Mouse (Mus musculus): ENCODE measurements around the gene Rasa3. TPM values are rescaled to one million over a fixed set of nuclear protein-coding genes. Genes with fewer than 3 reads are reported as not detected.
A peak's percentile ranks its signal among the peaks of the same experiment; 100 is the strongest.

Gene Rasa3
- polyA plus RNA-seq, 1 experiment = 10.8 TPM

- WGBS = 88% methylated on average over 6 of the region's 6 CpGs
- Histone ChIP-seq H3K4me3 (ENCODE audit: insufficient read depth, low read depth, low read length) (no peak overlapping the region), H3K27me3 (replicated peaks; ENCODE audit: control insufficient read depth, insufficient read depth, low read length) (no peaks in the 10 kb centered on the region), H3K36me3 (ENCODE audit: control insufficient read depth, insufficient read depth, low read length) (no peaks in the 10 kb centered on the region), H3K4me1 (ENCODE audit: control insufficient read depth, insufficient read depth, low read length) (no peaks in the 10 kb centered on the region), H3K27ac (ENCODE audit: insufficient read depth, low read depth, low read length) (no peak overlapping the region)
- DNase-seq = no peak
- TF ChIP-seq CTCF (conservative IDR thresholded peaks at IDR 0.05; ENCODE audit: insufficient read depth, insufficient read length, low read depth, low read length) = no peak
- no peak for TF ChIP-seq POLR2A (IDR thresholded peaks at IDR 0.05; ENCODE audit: low read depth, low read length)
Measured at GRCm38 (mm10) chr8:13595861-13596260, 81.5 kb downstream of the Rasa3 start.

DNA sequence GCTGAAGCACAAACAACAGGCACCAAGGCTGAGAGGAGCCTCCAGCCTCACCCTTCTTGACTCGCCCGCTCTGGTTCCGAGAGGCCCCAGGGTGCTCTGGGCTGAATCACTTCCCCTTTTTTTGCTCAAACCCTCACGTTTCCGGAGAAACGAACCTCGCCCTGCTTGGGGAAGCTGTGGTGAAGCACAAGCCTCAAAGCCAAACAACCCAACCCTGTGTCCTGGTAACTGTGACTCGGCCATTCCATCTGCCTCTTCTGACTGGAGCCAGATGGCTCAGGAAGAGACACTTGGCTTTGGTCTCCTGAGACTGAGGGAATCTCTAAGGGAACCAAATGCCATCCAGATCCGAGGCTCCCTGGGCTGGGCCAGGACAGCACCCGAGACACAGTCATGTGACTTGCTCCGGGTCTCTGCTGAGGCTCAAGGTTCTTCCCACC is 82.5 kb downstream of the Rasa3 start:
- 73% methylated on average over 11 of the region's 11 CpGs for WGBS
- Histone ChIP-seq H3K27ac (ENCODE audit: insufficient read depth, low read depth, low read length) (no peak overlapping the region), H3K27me3 (replicated peaks; ENCODE audit: control insufficient read depth, insufficient read depth, low read length) (no peaks in the 10 kb centered on the region), H3K4me1 (ENCODE audit: control insufficient read depth, insufficient read depth, low read length) (no peaks in the 10 kb centered on the region), H3K4me3 (ENCODE audit: insufficient read depth, low read depth, low read length) (no peak overlapping the region), H3K36me3 (ENCODE audit: control insufficient read depth, insufficient read depth, low read length) (no peaks in the 10 kb centered on the region)
- no peak for TF ChIP-seq POLR2A (IDR thresholded peaks at IDR 0.05; ENCODE audit: low read depth, low read length)
- no peak for TF ChIP-seq CTCF (conservative IDR thresholded peaks at IDR 0.05; ENCODE audit: insufficient read depth, insufficient read length, low read depth, low read length)
- DNase-seq = peak; percentile 44

GRCm38 (mm10) chr8:13593340-13593739 is 84.1 kb downstream of the Rasa3 start:
- DNase-seq = no peak

GRCm38 (mm10) chr8:13591246-13591645 is 86.2 kb downstream of the Rasa3 start:
- no peak for DNase-seq
- Histone ChIP-seq H3K4me1 (ENCODE audit: control insufficient read depth, insufficient read depth, low read length) (no peaks in the 10 kb centered on the region), H3K4me3 (ENCODE audit: insufficient read depth, low read depth, low read length) (no peak overlapping the region), H3K36me3 (ENCODE audit: control insufficient read depth, insufficient read depth, low read length) (no peaks in the 10 kb centered on the region), H3K27ac (ENCODE audit: insufficient read depth, low read depth, low read length) (no peak overlapping the region), H3K27me3 (replicated peaks; ENCODE audit: control insufficient read depth, insufficient read depth, low read length) (no peaks in the 10 kb centered on the region)
- TF ChIP-seq CTCF (conservative IDR thresholded peaks at IDR 0.05; ENCODE audit: insufficient read depth, insufficient read length, low read depth, low read length) (no peak), POLR2A (IDR thresholded peaks at IDR 0.05; ENCODE audit: low read depth, low read length) (no peak)
- 88% methylated on average over 6 of the region's 6 CpGs for WGBS

More at GRCm38 (mm10) chr8:13593340-13593739, 84.1 kb downstream of the Rasa3 start:
- Histone ChIP-seq H3K27me3 (replicated peaks; ENCODE audit: control insufficient read depth, insufficient read depth, low read length) (no peaks in the 10 kb centered on the region), H3K4me1 (ENCODE audit: control insufficient read depth, insufficient read depth, low read length) (no peaks in the 10 kb centered on the region), H3K4me3 (ENCODE audit: insufficient read depth, low read depth, low read length) (no peak overlapping the region), H3K36me3 (ENCODE audit: control insufficient read depth, insufficient read depth, low read length) (no peaks in the 10 kb centered on the region), H3K27ac (ENCODE audit: insufficient read depth, low read depth, low read length) (no peak overlapping the region)
- 89% methylated on average over 8 of the region's 8 CpGs for WGBS
- TF ChIP-seq CTCF (conservative IDR thresholded peaks at IDR 0.05; ENCODE audit: insufficient read depth, insufficient read length, low read depth, low read length) = no peak
- TF ChIP-seq POLR2A (IDR thresholded peaks at IDR 0.05; ENCODE audit: low read depth, low read length) = no peak

DNA sequence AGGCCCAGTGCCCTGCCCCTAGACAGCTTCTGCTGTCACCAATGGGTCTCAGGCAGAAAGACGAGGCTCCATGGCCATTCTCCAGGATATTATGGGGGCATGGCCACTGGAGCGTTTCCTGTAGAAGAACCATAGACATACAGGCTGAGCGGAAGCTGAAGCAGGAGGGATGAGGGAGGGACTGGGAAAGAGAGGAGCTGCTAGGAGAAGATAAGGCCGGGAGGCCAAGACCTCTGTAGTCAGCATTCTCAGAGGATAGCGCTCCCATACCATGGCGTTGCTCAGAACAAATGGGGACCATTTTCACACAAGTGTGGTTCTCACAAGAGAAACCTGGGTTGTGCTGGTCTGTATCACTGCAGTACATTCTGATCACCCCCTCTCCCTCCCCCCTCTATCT is 88.3 kb downstream of the Rasa3 start:
- no peaks in the 10 kb centered on the region for H3K4me1 ChIP-seq (ENCODE audit: control insufficient read depth, insufficient read depth, low read length)
- H3K27ac ChIP-seq (ENCODE audit: insufficient read depth, low read depth, low read length) = no peak overlapping the region
- no peak for DNase-seq
- 71% methylated on average over 6 of the region's 6 CpGs for WGBS
- no peaks in the 10 kb centered on the region for H3K27me3 ChIP-seq (replicated peaks; ENCODE audit: control insufficient read depth, insufficient read depth, low read length)
- no peaks in the 10 kb centered on the region for H3K36me3 ChIP-seq (ENCODE audit: control insufficient read depth, insufficient read depth, low read length)
- no peak overlapping the region for H3K4me3 ChIP-seq (ENCODE audit: insufficient read depth, low read depth, low read length)
- TF ChIP-seq CTCF (conservative IDR thresholded peaks at IDR 0.05; ENCODE audit: insufficient read depth, insufficient read length, low read depth, low read length) (no peak), POLR2A (IDR thresholded peaks at IDR 0.05; ENCODE audit: low read depth, low read length) (no peak)

- Histone ChIP-seq H3K4me1 (ENCODE audit: control insufficient read depth, insufficient read depth, low read length) (no peaks in the 10 kb centered on the region), H3K27ac (ENCODE audit: insufficient read depth, low read depth, low read length) (no peak overlapping the region), H3K27me3 (replicated peaks; ENCODE audit: control insufficient read depth, insufficient read depth, low read length) (no peaks in the 10 kb centered on the region), H3K4me3 (ENCODE audit: insufficient read depth, low read depth, low read length) (no peak overlapping the region), H3K36me3 (ENCODE audit: control insufficient read depth, insufficient read depth, low read length) (no peaks in the 10 kb centered on the region)
- 76% methylated on average over 8 of the region's 8 CpGs for WGBS
- TF ChIP-seq POLR2A (IDR thresholded peaks at IDR 0.05; ENCODE audit: low read depth, low read length) (no peak), CTCF (conservative IDR thresholded peaks at IDR 0.05; ENCODE audit: insufficient read depth, insufficient read length, low read depth, low read length) (no peak)
- DNase-seq = no peak
Measured at GRCm38 (mm10) chr8:13584652-13585051, 92.8 kb downstream of the Rasa3 start.

DNA sequence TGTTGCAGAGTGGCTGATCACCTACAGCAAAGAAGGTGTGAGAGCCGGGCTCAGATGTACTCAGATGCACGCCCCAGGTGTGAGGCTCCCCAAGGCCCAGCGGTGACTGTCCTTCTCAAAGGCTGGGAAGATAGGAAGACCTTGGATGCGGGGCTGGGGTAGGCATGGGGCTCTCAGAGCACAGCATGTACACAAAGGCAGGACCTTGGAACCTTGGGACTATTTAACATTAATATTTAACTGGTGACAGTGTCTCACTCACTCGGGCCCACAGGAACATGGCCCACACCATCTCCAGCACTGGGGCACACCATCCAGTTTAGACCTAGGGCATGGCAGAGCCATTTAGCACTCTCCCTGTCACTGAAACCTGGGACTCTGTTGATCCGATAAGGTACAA is 99.5 kb downstream of the Rasa3 start:
- no peak for TF ChIP-seq CTCF (conservative IDR thresholded peaks at IDR 0.05; ENCODE audit: insufficient read depth, insufficient read length, low read depth, low read length)
- no peak for TF ChIP-seq POLR2A (IDR thresholded peaks at IDR 0.05; ENCODE audit: low read depth, low read length)
- no peak overlapping the region for H3K27ac ChIP-seq (ENCODE audit: insufficient read depth, low read depth, low read length)
- peaks cover 7% of the 10 kb centered on the region; the same call in 1 of the 2 replicates for H3K4me1 ChIP-seq (ENCODE audit: control insufficient read depth, insufficient read depth, low read length)
- H3K27me3 ChIP-seq (replicated peaks; ENCODE audit: control insufficient read depth, insufficient read depth, low read length) = no peaks in the 10 kb centered on the region
- no peaks in the 10 kb centered on the region for H3K36me3 ChIP-seq (ENCODE audit: control insufficient read depth, insufficient read depth, low read length)
- WGBS = 74% methylated on average over 6 of the region's 6 CpGs
- peak; percentile 63 for DNase-seq
- H3K4me3 ChIP-seq (ENCODE audit: insufficient read depth, low read depth, low read length) = no peak overlapping the region

Measured in kidney, adult 2 months (tissue).